Mouse (Mus musculus): ENCODE data around the gene Asgr1. TPM values are rescaled to one million over a fixed set of nuclear protein-coding genes. Genes with fewer than 3 reads are reported as not detected.
A peak's percentile ranks its signal among the peaks of the same experiment; 100 is the strongest.
"Not testable (repeated sequence)": the region's sequence is repeated elsewhere in the genome, so short reads cannot be mapped to it uniquely, and the experiment has no call there.

Gene Asgr1
- polyA plus RNA-seq, 1 experiment from 2014 or later, result 0.31 TPM

DNA sequence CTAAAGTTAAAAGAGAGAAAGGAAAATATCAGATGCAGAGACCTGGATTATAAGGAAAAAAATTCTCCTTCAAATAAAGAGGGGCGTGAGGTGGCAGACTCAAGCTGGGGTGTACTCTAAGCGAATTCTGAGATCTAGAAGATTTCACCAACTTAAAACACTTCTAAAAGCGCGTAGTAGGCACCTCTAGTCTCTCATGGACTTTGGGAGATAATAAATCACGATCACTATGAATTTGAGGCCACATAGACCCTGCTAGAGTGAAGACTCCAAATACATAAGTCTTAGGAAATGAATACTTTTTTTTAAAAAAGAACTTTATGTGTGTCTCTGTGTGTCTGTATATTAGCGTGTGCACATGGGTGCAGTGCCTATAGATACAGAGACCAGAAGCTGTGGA is 38.2 kb upstream of the Asgr1 start:
- H3K9me3 ChIP-seq (replicated peaks; ENCODE audit: control insufficient read depth, low read length), result no peaks in the 10 kb centered on the region
- no peaks in the 10 kb centered on the region for H3K27me3 ChIP-seq (ENCODE audit: control insufficient read depth, insufficient read depth, low read length)
- peak overlapping the region; percentile 64 for H3K4me2 ChIP-seq (ENCODE audit: low read depth, low read length)
- H3K36me3 ChIP-seq (ENCODE audit: control insufficient read depth, insufficient read depth, low read length), result peaks cover 17% of the 10 kb centered on the region
- no peak overlapping the region; the same call in 1 of the 2 replicates for H3K9ac ChIP-seq (ENCODE audit: low read length)
- no peak overlapping the region for H3K27ac ChIP-seq (ENCODE audit: low read length)
- H3K4me1 ChIP-seq (ENCODE audit: control insufficient read depth, insufficient read depth, low read length), result peaks cover 35% of the 10 kb centered on the region
- peak overlapping the region; percentile 58; the same call in 1 of the 2 replicates for H3K4me3 ChIP-seq (replicated peaks; ENCODE audit: low read length)
- 61% methylated on average over 6 of the region's 6 CpGs for WGBS
- no peak for ATAC-seq (ENCODE audit: insufficient read depth, low FRiP score)

DNA sequence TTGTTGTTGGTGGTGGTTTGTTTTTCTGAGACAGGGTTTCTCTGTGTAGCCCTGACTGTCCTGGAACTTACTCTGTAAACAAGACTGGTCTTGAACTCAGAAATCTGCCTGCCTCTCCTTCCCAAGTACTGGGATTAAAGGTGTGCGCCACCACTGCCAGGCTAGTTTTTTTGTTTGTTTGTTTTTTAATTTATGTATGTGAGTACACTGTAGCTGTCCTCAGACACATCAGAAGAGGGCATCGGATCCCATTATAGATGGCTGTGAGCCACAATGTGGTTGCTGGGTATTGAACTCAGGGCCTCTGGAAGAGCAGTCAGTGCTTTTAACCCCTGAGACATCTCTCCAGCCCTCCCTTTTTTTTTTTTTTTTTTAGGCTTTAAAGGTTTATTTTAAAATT is 37.7 kb upstream of the Asgr1 start:
- H3K4me2 ChIP-seq (ENCODE audit: low read depth, low read length); H3K4me3 ChIP-seq (replicated peaks; ENCODE audit: low read length); H3K27me3 ChIP-seq (ENCODE audit: control insufficient read depth, insufficient read depth, low read length); H3K9me3 ChIP-seq (replicated peaks; ENCODE audit: control insufficient read depth, low read length); H3K27ac ChIP-seq (ENCODE audit: low read length); ATAC-seq (ENCODE audit: insufficient read depth, low FRiP score); H3K9ac ChIP-seq (ENCODE audit: low read length): not testable (repeated sequence)
- WGBS, result 79% methylated on average over 2 of the region's 2 CpGs
- H3K36me3 ChIP-seq (ENCODE audit: control insufficient read depth, insufficient read depth, low read length), result peaks cover 12% of the 10 kb centered on the region
- H3K4me1 ChIP-seq (ENCODE audit: control insufficient read depth, insufficient read depth, low read length), result peaks cover 38% of the 10 kb centered on the region

DNA sequence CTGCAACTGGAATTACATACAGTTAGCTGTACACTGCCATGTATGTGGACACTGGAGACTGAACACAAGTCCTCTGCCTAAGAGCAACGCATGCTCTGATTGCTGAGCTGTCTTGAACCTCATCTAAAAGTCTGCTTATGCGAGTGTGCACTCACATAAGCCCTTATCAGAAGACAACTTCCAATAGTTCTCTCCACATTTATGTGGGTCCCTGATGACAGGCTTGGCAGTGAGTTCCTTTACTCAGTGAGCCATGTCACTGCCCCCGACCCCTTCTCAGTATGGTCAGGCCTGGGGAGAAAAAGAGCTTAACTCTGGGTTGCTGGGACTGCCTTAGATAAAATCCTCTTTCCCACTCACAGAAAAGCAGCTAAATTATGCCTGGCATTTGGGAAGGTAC is 37.2 kb upstream of the Asgr1 start, which contains the start of gene Dlg4:
Gene Dlg4, plus strand, starts transcription at position 274 of the 400 bp plus-strand sequence.
- Histone ChIP-seq H3K4me1 (ENCODE audit: control insufficient read depth, insufficient read depth, low read length) (peaks cover 38% of the 10 kb centered on the region), H3K27ac (ENCODE audit: low read length) (peak within 1 kb of the TSS; percentile 55), H3K4me3 (replicated peaks; ENCODE audit: low read length) (peak within 1 kb of the TSS; percentile 68)

GRCm38 (mm10) chr11:70017199-70017767 is 36.6 kb upstream of the Asgr1 start:
- no peaks in the 10 kb centered on the region for H3K9me3 ChIP-seq (replicated peaks; ENCODE audit: control insufficient read depth, low read length)
- no peak for ATAC-seq (ENCODE audit: insufficient read depth, low FRiP score)
- H3K4me3 ChIP-seq (replicated peaks; ENCODE audit: low read length), result no peak overlapping the region
- peak overlapping the region; percentile 92; the same call in 1 of the 2 replicates for H3K9ac ChIP-seq (ENCODE audit: low read length)
- H3K4me2 ChIP-seq (ENCODE audit: low read depth, low read length), result no peak overlapping the region
- 44% methylated on average over 7 of the region's 7 CpGs for WGBS
- H3K27ac ChIP-seq (ENCODE audit: low read length), result no peak overlapping the region
- H3K36me3 ChIP-seq (ENCODE audit: control insufficient read depth, insufficient read depth, low read length), result peaks cover 6% of the 10 kb centered on the region
- peaks cover 38% of the 10 kb centered on the region for H3K4me1 ChIP-seq (ENCODE audit: control insufficient read depth, insufficient read depth, low read length)
- H3K27me3 ChIP-seq (ENCODE audit: control insufficient read depth, insufficient read depth, low read length), result no peaks in the 10 kb centered on the region

More for the DNA sequence above, 37.2 kb upstream of the Asgr1 start, which contains the start of gene Dlg4:
- Histone ChIP-seq H3K36me3 (ENCODE audit: control insufficient read depth, insufficient read depth, low read length) (peaks cover 11% of the 10 kb centered on the region), H3K9ac (ENCODE audit: low read length) (peak within 1 kb of the TSS; percentile 92; the same call in 1 of the 2 replicates), H3K9me3 (replicated peaks; ENCODE audit: control insufficient read depth, low read length) (no peaks in the 10 kb centered on the region), H3K4me2 (ENCODE audit: low read depth, low read length) (peak within 1 kb of the TSS; percentile 91), H3K27me3 (ENCODE audit: control insufficient read depth, insufficient read depth, low read length) (no peaks in the 10 kb centered on the region)
- WGBS, result 69% methylated on average over 3 of the region's 3 CpGs
- no peak for ATAC-seq (ENCODE audit: insufficient read depth, low FRiP score)

DNA sequence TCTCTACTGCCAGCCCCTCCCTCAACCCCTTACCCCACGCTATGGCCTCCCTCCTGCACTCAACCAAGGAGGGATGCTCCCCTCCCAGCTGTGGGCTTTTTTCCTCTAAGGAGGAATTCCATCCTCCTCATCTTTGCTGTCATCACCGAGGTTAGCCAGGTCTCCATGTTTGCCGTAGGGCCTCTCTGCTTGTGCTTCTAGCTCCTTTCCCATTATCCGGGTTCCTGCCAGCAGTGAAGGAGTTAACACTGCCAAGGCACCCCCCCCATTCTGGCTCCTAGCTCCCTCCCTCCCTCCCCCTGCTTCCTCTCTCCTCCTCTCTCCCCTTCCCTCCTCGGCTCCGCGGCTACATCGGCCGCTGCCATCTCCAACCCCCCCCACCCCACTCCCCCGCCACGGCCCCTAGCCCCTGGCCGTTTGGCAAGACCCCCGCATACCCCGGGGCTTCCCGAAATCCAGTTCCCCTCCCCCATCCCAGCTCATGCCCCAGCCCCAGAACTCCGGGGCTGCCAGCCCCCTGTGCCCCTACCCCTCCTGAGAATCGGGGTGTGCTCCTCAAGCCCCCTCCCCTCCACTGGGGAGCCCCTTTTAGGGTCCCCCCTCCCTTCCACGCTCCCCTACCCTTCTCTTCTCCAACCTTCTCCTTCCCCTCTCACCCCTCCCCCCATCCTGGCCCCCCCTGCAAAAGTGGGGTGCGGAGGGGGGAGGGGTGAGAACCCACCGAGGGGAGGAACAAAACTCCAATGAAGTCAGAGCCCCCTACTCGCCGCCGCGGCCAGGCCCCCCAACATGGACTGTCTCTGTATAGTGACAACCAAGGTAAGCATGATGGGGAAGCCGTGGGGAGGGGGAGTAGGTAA is 35.5 kb upstream of the Asgr1 start:
- no peak for ATAC-seq (ENCODE audit: insufficient read depth, low FRiP score)
- Histone ChIP-seq H3K4me3 (replicated peaks; ENCODE audit: low read length) (peak overlapping the region; percentile 68), H3K36me3 (ENCODE audit: control insufficient read depth, insufficient read depth, low read length) (no peaks in the 10 kb centered on the region), H3K4me1 (ENCODE audit: control insufficient read depth, insufficient read depth, low read length) (peaks cover 40% of the 10 kb centered on the region), H3K27me3 (ENCODE audit: control insufficient read depth, insufficient read depth, low read length) (no peaks in the 10 kb centered on the region), H3K9ac (ENCODE audit: low read length) (peak overlapping the region; percentile 92), H3K4me2 (ENCODE audit: low read depth, low read length) (peak overlapping the region; percentile 91), H3K9me3 (replicated peaks; ENCODE audit: control insufficient read depth, low read length) (no peaks in the 10 kb centered on the region), H3K27ac (ENCODE audit: low read length) (peak overlapping the region; percentile 83)
- 2% methylated on average over 25 of the region's 25 CpGs for WGBS

DNA sequence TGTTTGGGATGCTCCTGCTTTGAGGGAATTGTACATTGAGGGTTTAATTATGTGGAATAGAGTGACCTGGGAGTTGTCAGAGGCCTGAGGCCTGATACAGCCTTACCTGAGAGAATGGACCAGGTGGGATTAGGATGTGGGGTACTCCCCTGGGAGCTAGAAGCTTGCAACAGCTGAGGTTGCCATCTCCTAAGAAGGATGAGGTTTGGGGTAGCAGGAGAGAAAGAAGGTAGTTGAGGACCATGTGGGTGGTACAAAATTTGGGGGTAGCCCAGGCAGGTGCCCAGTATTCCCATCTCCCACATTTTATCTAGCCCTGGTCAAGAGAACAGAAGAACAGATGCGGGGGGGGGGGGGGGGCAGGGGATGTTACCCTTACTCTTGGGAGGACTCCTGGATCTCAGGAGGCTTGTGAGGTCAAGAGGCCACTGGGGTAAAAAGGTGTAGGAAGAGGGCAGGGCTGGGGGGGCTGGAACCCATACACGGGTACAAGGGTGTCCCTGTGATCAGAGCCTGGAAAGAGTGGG is 34.3 kb upstream of the Asgr1 start:
- Histone ChIP-seq H3K27me3 (ENCODE audit: control insufficient read depth, insufficient read depth, low read length) (no peaks in the 10 kb centered on the region), H3K9ac (ENCODE audit: low read length) (peak overlapping the region; percentile 92), H3K36me3 (ENCODE audit: control insufficient read depth, insufficient read depth, low read length) (no peaks in the 10 kb centered on the region), H3K27ac (ENCODE audit: low read length) (peak overlapping the region; percentile 72), H3K4me2 (ENCODE audit: low read depth, low read length) (peak overlapping the region; percentile 91), H3K4me1 (ENCODE audit: control insufficient read depth, insufficient read depth, low read length) (peaks cover 40% of the 10 kb centered on the region), H3K4me3 (replicated peaks; ENCODE audit: low read length) (peak overlapping the region; percentile 68), H3K9me3 (replicated peaks; ENCODE audit: control insufficient read depth, low read length) (no peaks in the 10 kb centered on the region)
- WGBS, result 33% methylated on average over 2 of the region's 2 CpGs
- no peak for ATAC-seq (ENCODE audit: insufficient read depth, low FRiP score)

DNA sequence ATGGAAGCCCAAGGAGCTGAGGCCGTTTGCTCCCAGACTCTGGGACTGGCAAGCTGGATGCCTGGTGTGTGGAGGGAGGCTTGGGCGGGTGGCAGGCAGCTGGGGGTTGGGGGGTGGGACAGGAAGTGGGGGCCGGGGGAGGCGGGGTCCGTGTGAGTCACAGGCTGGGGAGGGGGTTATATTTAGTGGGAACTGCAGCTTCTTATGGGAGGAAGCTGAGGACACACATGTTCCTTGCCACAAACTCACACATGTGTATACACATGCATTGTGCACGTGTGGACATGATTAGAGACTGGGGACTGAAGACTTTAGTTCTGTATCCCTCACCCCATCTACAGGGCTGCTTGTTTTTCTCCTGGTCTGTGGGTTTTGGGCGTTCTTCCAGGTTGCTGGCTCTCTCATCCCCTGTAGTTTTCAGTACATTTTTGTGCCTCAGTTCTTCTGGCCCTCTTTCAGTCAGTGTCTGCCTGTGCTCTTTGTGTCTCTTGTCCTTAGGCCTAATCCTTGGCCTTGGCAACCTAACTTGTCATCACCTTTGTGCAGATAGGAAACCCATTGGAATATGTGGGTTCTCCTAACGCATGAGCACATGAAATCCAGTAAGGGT is 33.8 kb upstream of the Asgr1 start:
- 18% methylated on average over 7 of the region's 8 CpGs for WGBS
- no peaks in the 10 kb centered on the region for H3K9me3 ChIP-seq (replicated peaks; ENCODE audit: control insufficient read depth, low read length)
- H3K27me3 ChIP-seq (ENCODE audit: control insufficient read depth, insufficient read depth, low read length), result no peaks in the 10 kb centered on the region
- H3K36me3 ChIP-seq (ENCODE audit: control insufficient read depth, insufficient read depth, low read length), result no peaks in the 10 kb centered on the region
- H3K4me3 ChIP-seq (replicated peaks; ENCODE audit: low read length), result peak overlapping the region; percentile 68
- peak overlapping the region; percentile 46 for H3K9ac ChIP-seq (ENCODE audit: low read length)
- no peak for ATAC-seq (ENCODE audit: insufficient read depth, low FRiP score)
- peak overlapping the region; percentile 72 for H3K27ac ChIP-seq (ENCODE audit: low read length)
- peaks cover 38% of the 10 kb centered on the region for H3K4me1 ChIP-seq (ENCODE audit: control insufficient read depth, insufficient read depth, low read length)
- peak overlapping the region; percentile 91 for H3K4me2 ChIP-seq (ENCODE audit: low read depth, low read length)

DNA sequence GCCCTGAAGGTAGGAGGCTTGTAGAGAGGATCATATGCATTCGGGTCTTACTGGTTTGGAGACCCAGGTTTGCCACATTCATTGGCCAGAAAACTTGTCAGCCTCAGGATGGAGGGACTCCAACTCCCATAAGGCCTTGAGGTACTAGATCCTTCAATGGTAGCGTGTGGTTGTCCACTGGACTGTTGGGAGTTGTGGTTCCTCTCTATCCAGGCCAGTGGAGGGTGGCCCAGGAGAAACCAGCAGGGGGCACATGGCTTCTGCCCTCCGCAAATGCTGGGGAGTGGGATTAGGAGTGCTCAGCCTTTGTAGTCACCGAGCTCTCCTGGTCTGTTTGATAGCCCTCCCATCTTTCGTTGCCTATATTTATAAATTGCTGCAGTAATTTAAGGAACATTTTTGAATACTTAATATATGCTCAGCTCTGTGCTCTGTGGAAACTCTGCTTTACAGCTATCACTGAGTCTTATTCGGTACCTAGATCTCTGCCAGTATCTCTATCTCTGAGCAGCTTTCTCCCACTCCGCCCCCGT is 33.1 kb upstream of the Asgr1 start:
- H3K4me1 ChIP-seq (ENCODE audit: control insufficient read depth, insufficient read depth, low read length), result peaks cover 42% of the 10 kb centered on the region
- H3K4me3 ChIP-seq (replicated peaks; ENCODE audit: low read length), result peak overlapping the region; percentile 68
- no peaks in the 10 kb centered on the region for H3K27me3 ChIP-seq (ENCODE audit: control insufficient read depth, insufficient read depth, low read length)
- peak overlapping the region; percentile 91 for H3K4me2 ChIP-seq (ENCODE audit: low read depth, low read length)
- no peaks in the 10 kb centered on the region for H3K36me3 ChIP-seq (ENCODE audit: control insufficient read depth, insufficient read depth, low read length)
- WGBS, result under 1% methylated on average over 8 of the region's 8 CpGs
- ATAC-seq (ENCODE audit: insufficient read depth, low FRiP score), result peak; percentile 84
- H3K9ac ChIP-seq (ENCODE audit: low read length), result peak overlapping the region; percentile 62
- H3K9me3 ChIP-seq (replicated peaks; ENCODE audit: control insufficient read depth, low read length), result no peaks in the 10 kb centered on the region
- peak overlapping the region; percentile 72 for H3K27ac ChIP-seq (ENCODE audit: low read length)
